Mouse (Mus musculus): ENCODE measurements around the gene Lypd4. TPM values are rescaled to one million over a fixed set of nuclear protein-coding genes. Genes with fewer than 3 reads are reported as not detected.
"Not testable (repeated sequence)": the region's sequence is repeated elsewhere in the genome, so short reads cannot be mapped to it uniquely, and the experiment has no call there.

Gene Lypd4
- polyA plus RNA-seq, 1 experiment from 2014 or later: not detected

GRCm38 (mm10) chr7:24850162-24850561 lies 19.6 kb downstream of the Lypd4 start:
- DNase-seq (ENCODE audit: low spot score): peak; percentile 29
- no peak for ATAC-seq (ENCODE audit: insufficient number of reproducible peaks, low FRiP score, low TSS enrichment, low read depth)
- Histone ChIP-seq H3K4me1 (ENCODE audit: control insufficient read depth, insufficient read depth, low read length) (peaks cover 5% of the 10 kb centered on the region; the same call in 1 of the 2 replicates), H3K27me3 (ENCODE audit: control insufficient read depth, insufficient read depth, low read length) (no peaks in the 10 kb centered on the region), H3K4me3 (ENCODE audit: low read depth, low read length) (no peak overlapping the region), H3K9me3 (ENCODE audit: control insufficient read depth, low read length) (no peaks in the 10 kb centered on the region), H3K9ac (ENCODE audit: low read length) (no peak overlapping the region), H3K27ac (replicated peaks; ENCODE audit: low read depth, low read length) (no peak overlapping the region), H3K4me2 (ENCODE audit: low read depth, severe bottlenecking) (no peak overlapping the region), H3K36me3 (ENCODE audit: control insufficient read depth, insufficient read depth, low read length) (no peaks in the 10 kb centered on the region)
- WGBS: 17% methylated on average over 5 of the region's 5 CpGs

- not testable (repeated sequence) for H3K9me3 ChIP-seq (ENCODE audit: control insufficient read depth, low read length); H3K4me1 ChIP-seq (ENCODE audit: control insufficient read depth, insufficient read depth, low read length); H3K27ac ChIP-seq (replicated peaks; ENCODE audit: low read depth, low read length); H3K36me3 ChIP-seq (ENCODE audit: control insufficient read depth, insufficient read depth, low read length); H3K27me3 ChIP-seq (ENCODE audit: control insufficient read depth, insufficient read depth, low read length); ATAC-seq (ENCODE audit: insufficient number of reproducible peaks, low FRiP score, low TSS enrichment, low read depth); H3K4me2 ChIP-seq (ENCODE audit: low read depth, severe bottlenecking); DNase-seq (ENCODE audit: low spot score); H3K9ac ChIP-seq (ENCODE audit: low read length); H3K4me3 ChIP-seq (ENCODE audit: low read depth, low read length)
- 25% methylated on average over 2 of the region's 2 CpGs for WGBS
These were observed 23.2 kb downstream of the Lypd4 start for GRCm38 (mm10) chr7:24846576-24846975.

GRCm38 (mm10) chr7:24845713-24846112 lies 24.0 kb downstream of the Lypd4 start:
- Histone ChIP-seq H3K4me2 (ENCODE audit: low read depth, severe bottlenecking) (no peak overlapping the region), H3K4me1 (ENCODE audit: control insufficient read depth, insufficient read depth, low read length) (no peaks in the 10 kb centered on the region), H3K9ac (ENCODE audit: low read length) (no peak overlapping the region), H3K36me3 (ENCODE audit: control insufficient read depth, insufficient read depth, low read length) (no peaks in the 10 kb centered on the region), H3K9me3 (ENCODE audit: control insufficient read depth, low read length) (no peaks in the 10 kb centered on the region), H3K27ac (replicated peaks; ENCODE audit: low read depth, low read length) (no peak overlapping the region), H3K27me3 (ENCODE audit: control insufficient read depth, insufficient read depth, low read length) (no peaks in the 10 kb centered on the region), H3K4me3 (ENCODE audit: low read depth, low read length) (no peak overlapping the region)
- WGBS: 8% methylated on average over 6 of the region's 6 CpGs
- DNase-seq (ENCODE audit: low spot score) (peak; percentile 26), ATAC-seq (ENCODE audit: insufficient number of reproducible peaks, low FRiP score, low TSS enrichment, low read depth) (no peak)

GRCm38 (mm10) chr7:24845181-24845580 lies 24.6 kb downstream of the Lypd4 start:
- H3K9ac ChIP-seq (ENCODE audit: low read length): no peak overlapping the region
- no peak overlapping the region for H3K27ac ChIP-seq (replicated peaks; ENCODE audit: low read depth, low read length)
- ATAC-seq (ENCODE audit: insufficient number of reproducible peaks, low FRiP score, low TSS enrichment, low read depth): no peak
- H3K4me1 ChIP-seq (ENCODE audit: control insufficient read depth, insufficient read depth, low read length): no peaks in the 10 kb centered on the region
- no peaks in the 10 kb centered on the region for H3K36me3 ChIP-seq (ENCODE audit: control insufficient read depth, insufficient read depth, low read length)
- H3K4me3 ChIP-seq (ENCODE audit: low read depth, low read length): no peak overlapping the region
- 83% methylated on average over 9 of the region's 9 CpGs for WGBS
- no peak for DNase-seq (ENCODE audit: low spot score)
- no peak overlapping the region for H3K4me2 ChIP-seq (ENCODE audit: low read depth, severe bottlenecking)
- no peaks in the 10 kb centered on the region for H3K27me3 ChIP-seq (ENCODE audit: control insufficient read depth, insufficient read depth, low read length)
- H3K9me3 ChIP-seq (ENCODE audit: control insufficient read depth, low read length): no peaks in the 10 kb centered on the region

GRCm38 (mm10) chr7:24844144-24844543 lies 25.6 kb downstream of the Lypd4 start:
- WGBS: 35% methylated on average over 5 of the region's 5 CpGs

GRCm38 (mm10) chr7:24841009-24841408 lies 28.7 kb downstream of the Lypd4 start:
- no peak overlapping the region for H3K4me3 ChIP-seq (ENCODE audit: low read depth, low read length)
- 53% methylated on average over 4 of the region's 4 CpGs for WGBS
- H3K4me1 ChIP-seq (ENCODE audit: control insufficient read depth, insufficient read depth, low read length): no peaks in the 10 kb centered on the region
- H3K27ac ChIP-seq (replicated peaks; ENCODE audit: low read depth, low read length): no peak overlapping the region
- H3K27me3 ChIP-seq (ENCODE audit: control insufficient read depth, insufficient read depth, low read length): no peaks in the 10 kb centered on the region
- H3K9me3 ChIP-seq (ENCODE audit: control insufficient read depth, low read length): no peaks in the 10 kb centered on the region
- ATAC-seq (ENCODE audit: insufficient number of reproducible peaks, low FRiP score, low TSS enrichment, low read depth) (no peak), DNase-seq (ENCODE audit: low spot score) (no peak)
- no peak overlapping the region for H3K9ac ChIP-seq (ENCODE audit: low read length)
- no peaks in the 10 kb centered on the region for H3K36me3 ChIP-seq (ENCODE audit: control insufficient read depth, insufficient read depth, low read length)
- H3K4me2 ChIP-seq (ENCODE audit: low read depth, severe bottlenecking): no peak overlapping the region

More at GRCm38 (mm10) chr7:24844144-24844543, 25.6 kb downstream of the Lypd4 start:
- H3K9me3 ChIP-seq (ENCODE audit: control insufficient read depth, low read length): no peaks in the 10 kb centered on the region
- no peak for ATAC-seq (ENCODE audit: insufficient number of reproducible peaks, low FRiP score, low TSS enrichment, low read depth)
- H3K27ac ChIP-seq (replicated peaks; ENCODE audit: low read depth, low read length): no peak overlapping the region
- no peak for DNase-seq (ENCODE audit: low spot score)
- H3K27me3 ChIP-seq (ENCODE audit: control insufficient read depth, insufficient read depth, low read length): no peaks in the 10 kb centered on the region
- H3K4me2 ChIP-seq (ENCODE audit: low read depth, severe bottlenecking): no peak overlapping the region
- no peaks in the 10 kb centered on the region for H3K36me3 ChIP-seq (ENCODE audit: control insufficient read depth, insufficient read depth, low read length)
- H3K4me1 ChIP-seq (ENCODE audit: control insufficient read depth, insufficient read depth, low read length): no peaks in the 10 kb centered on the region
- no peak overlapping the region for H3K4me3 ChIP-seq (ENCODE audit: low read depth, low read length)
- no peak overlapping the region for H3K9ac ChIP-seq (ENCODE audit: low read length)

GRCm38 (mm10) chr7:24840331-24840730 lies 29.4 kb downstream of the Lypd4 start:
- Histone ChIP-seq H3K27me3 (ENCODE audit: control insufficient read depth, insufficient read depth, low read length) (no peaks in the 10 kb centered on the region), H3K27ac (replicated peaks; ENCODE audit: low read depth, low read length) (no peak overlapping the region), H3K4me3 (ENCODE audit: low read depth, low read length) (no peak overlapping the region), H3K4me2 (ENCODE audit: low read depth, severe bottlenecking) (no peak overlapping the region), H3K9ac (ENCODE audit: low read length) (no peak overlapping the region), H3K4me1 (ENCODE audit: control insufficient read depth, insufficient read depth, low read length) (no peaks in the 10 kb centered on the region), H3K9me3 (ENCODE audit: control insufficient read depth, low read length) (no peaks in the 10 kb centered on the region), H3K36me3 (ENCODE audit: control insufficient read depth, insufficient read depth, low read length) (no peaks in the 10 kb centered on the region)
- no peak for ATAC-seq (ENCODE audit: insufficient number of reproducible peaks, low FRiP score, low TSS enrichment, low read depth)
- DNase-seq (ENCODE audit: low spot score): no peak
- WGBS: 62% methylated on average over 3 of the region's 3 CpGs

- Histone ChIP-seq H3K4me2 (ENCODE audit: low read depth, severe bottlenecking) (no peak overlapping the region), H3K27ac (replicated peaks; ENCODE audit: low read depth, low read length) (no peak overlapping the region), H3K36me3 (ENCODE audit: control insufficient read depth, insufficient read depth, low read length) (no peaks in the 10 kb centered on the region), H3K4me1 (ENCODE audit: control insufficient read depth, insufficient read depth, low read length) (no peaks in the 10 kb centered on the region), H3K9me3 (ENCODE audit: control insufficient read depth, low read length) (no peaks in the 10 kb centered on the region), H3K9ac (ENCODE audit: low read length) (no peak overlapping the region), H3K27me3 (ENCODE audit: control insufficient read depth, insufficient read depth, low read length) (no peaks in the 10 kb centered on the region), H3K4me3 (ENCODE audit: low read depth, low read length) (no peak overlapping the region)
- no peak for ATAC-seq (ENCODE audit: insufficient number of reproducible peaks, low FRiP score, low TSS enrichment, low read depth)
- no peak for DNase-seq (ENCODE audit: low spot score)
- 83% methylated on average over 8 of the region's 8 CpGs for WGBS
These were observed 30.3 kb downstream of the Lypd4 start for GRCm38 (mm10) chr7:24839410-24839808.

GRCm38 (mm10) chr7:24838732-24839409 lies 30.9 kb downstream of the Lypd4 start:
- H3K4me2 ChIP-seq (ENCODE audit: low read depth, severe bottlenecking); H3K36me3 ChIP-seq (ENCODE audit: control insufficient read depth, insufficient read depth, low read length); H3K4me3 ChIP-seq (ENCODE audit: low read depth, low read length); H3K4me1 ChIP-seq (ENCODE audit: control insufficient read depth, insufficient read depth, low read length); H3K9ac ChIP-seq (ENCODE audit: low read length); DNase-seq (ENCODE audit: low spot score); H3K9me3 ChIP-seq (ENCODE audit: control insufficient read depth, low read length); H3K27ac ChIP-seq (replicated peaks; ENCODE audit: low read depth, low read length); ATAC-seq (ENCODE audit: insufficient number of reproducible peaks, low FRiP score, low TSS enrichment, low read depth); H3K27me3 ChIP-seq (ENCODE audit: control insufficient read depth, insufficient read depth, low read length): not testable (repeated sequence)
- WGBS: 65% methylated on average over 12 of the region's 13 CpGs
